Mouse (Mus musculus) testis, adult 2 months (tissue): Measurements from ENCODE around the gene Sart1. TPM values are rescaled to one million over a fixed set of nuclear protein-coding genes. Genes with fewer than 3 reads are reported as not detected.

Experiments
- H3K27ac ChIP-seq: fragments of 200-500 bp; 2 replicates; pipeline ENCODE4 v1.5.1; 2012; ENCODE audit warnings: low read depth, low read length; ENCODE audit not compliant: control insufficient read depth, insufficient read depth
- H3K27me3 ChIP-seq: fragments of 200-500 bp; 2 replicates; pipeline ENCODE4 v1.6.1; 2012; ENCODE audit warnings: mild to moderate bottlenecking, low read length, moderate library complexity; ENCODE audit not compliant: control insufficient read depth, insufficient read depth
- H3K36me3 ChIP-seq: fragments of 200-500 bp; 2 replicates; pipeline ENCODE4 v1.6.1; 2012; ENCODE audit warnings: mild to moderate bottlenecking, low read length; ENCODE audit not compliant: control insufficient read depth, insufficient read depth
- H3K4me1 ChIP-seq: fragments of 200-500 bp; 2 replicates; pipeline ENCODE4 v1.6.1; 2012; ENCODE audit warnings: low read length; ENCODE audit not compliant: control insufficient read depth, insufficient read depth
- H3K4me3 ChIP-seq: fragments of 200-500 bp; 2 replicates; pipeline ENCODE4 v1.5.1; 2012; ENCODE audit warnings: low read depth, mild to moderate bottlenecking, low read length, moderate library complexity, mixed read lengths; ENCODE audit not compliant: control insufficient read depth
- CTCF ChIP-seq: fragments of 200-500 bp; IDR thresholded peaks from 2 replicates; pipeline ENCODE4 v1.5.1; 2012; ENCODE audit warnings: low read depth, mild to moderate bottlenecking, inconsistent platforms, low read length, moderate library complexity; ENCODE audit not compliant: control insufficient read depth, insufficient read depth, insufficient replicate concordance
- POLR2A ChIP-seq: fragments of 200-500 bp; IDR thresholded peaks from 2 replicates; pipeline ENCODE4 v1.6.1; 2012; ENCODE audit warnings: low read depth, mild to moderate bottlenecking, inconsistent platforms, low read length, moderate library complexity; ENCODE audit not compliant: control insufficient read depth
- polyA plus RNA-seq: library from polyadenylated mRNA; depleted of rRNA; stranded (reverse); fragments of >200 nt; gene quantifications from 2 replicates; pipeline ENCODE4 v1.2.3, GENCODE M21; 2012; rRNA removed

Sart1 gene
- polyA plus RNA-seq, 1 experiment, result 32.8 TPM

GRCm38 (mm10) chr19:5334741-5335140 is 53.8 kb downstream of the Sart1 start:
- peak overlapping the region; percentile 44 for H3K4me3 ChIP-seq
- no peak overlapping the region for H3K27ac ChIP-seq
- H3K27me3 ChIP-seq, result no peaks in the 10 kb centered on the region
- TF ChIP-seq POLR2A (no peak), CTCF (no peak)
- H3K36me3 ChIP-seq, result no peaks in the 10 kb centered on the region
- no peaks in the 10 kb centered on the region; the same call in 1 of the 2 replicates for H3K4me1 ChIP-seq

- TF ChIP-seq POLR2A (no peak), CTCF (no peak)
- peaks cover 6% of the 10 kb centered on the region for H3K4me1 ChIP-seq
- H3K36me3 ChIP-seq, result no peaks in the 10 kb centered on the region
- no peaks in the 10 kb centered on the region for H3K27me3 ChIP-seq
- H3K27ac ChIP-seq, result no peak overlapping the region
- H3K4me3 ChIP-seq, result no peak overlapping the region
Measured at GRCm38 (mm10) chr19:5327970-5328369, 60.5 kb downstream of the Sart1 start.

Other genes with a start within 250 kb of the Sart1 start
- gene Pacs1, start 115.6 kb downstream of the Sart1 start, polyA plus RNA-seq, result 163 and 169 TPM in 2 replicates
- gene Sf3b2, start 93.2 kb downstream of the Sart1 start, polyA plus RNA-seq, result 92.2 and 93.4 TPM in 2 replicates
- gene Gal3st3, start 90.4 kb downstream of the Sart1 start, polyA plus RNA-seq, result 2.2 and 2.4 TPM in 2 replicates
- 219 and 262 TPM in 2 replicates for gene Catsper1, start 53.0 kb downstream of the Sart1 start, polyA plus RNA-seq
- gene Cst6, start 39.1 kb downstream of the Sart1 start, polyA plus RNA-seq, result 0.85 and 1.5 TPM in 2 replicates
- 24.5 and 26.9 TPM in 2 replicates for gene Eif1ad, start 22.0 kb downstream of the Sart1 start, polyA plus RNA-seq
- gene Banf1, start 21.5 kb downstream of the Sart1 start, polyA plus RNA-seq, result 105 and 120 TPM in 2 replicates
- 353 and 423 TPM in 2 replicates for gene Tsga10ip, start 13.8 kb upstream of the Sart1 start, polyA plus RNA-seq
- 290 and 345 TPM in 2 replicates for gene Drap1, start 36.3 kb upstream of the Sart1 start, polyA plus RNA-seq
- 82.3 and 88.1 TPM in 2 replicates for gene AI837181, start 36.4 kb upstream of the Sart1 start, polyA plus RNA-seq
- 3.2 TPM in 2 replicates for gene Fosl1, start 58.8 kb upstream of the Sart1 start, polyA plus RNA-seq
- gene Ccdc85b, start 69.2 kb upstream of the Sart1 start, polyA plus RNA-seq, result 0.65 and 0.89 TPM in 2 replicates
- gene Fibp, start 71.9 kb upstream of the Sart1 start, polyA plus RNA-seq, result 70.0 and 71.3 TPM in 2 replicates
- gene Ctsw, start 79.8 kb upstream of the Sart1 start, polyA plus RNA-seq, result 0.14 TPM in 1 of 2 replicates, not detected in the other
- 17.3 and 17.6 TPM in 2 replicates for gene Efemp2, start 85.3 kb upstream of the Sart1 start, polyA plus RNA-seq
- gene Mus81, start 99.7 kb upstream of the Sart1 start, polyA plus RNA-seq, result 55.3 and 69.7 TPM in 2 replicates
- 225 and 243 TPM in 2 replicates for gene Cfl1, start 101.8 kb upstream of the Sart1 start, polyA plus RNA-seq
- 289 and 311 TPM in 2 replicates for gene 1700020D05Rik, start 115.1 kb upstream of the Sart1 start, polyA plus RNA-seq
- 11.0 and 12.7 TPM in 2 replicates for gene Snx32, start 121.8 kb upstream of the Sart1 start, polyA plus RNA-seq
- gene Ovol1, start 171.9 kb upstream of the Sart1 start, polyA plus RNA-seq, result 8.5 and 10.1 TPM in 2 replicates
- 15.4 and 16.7 TPM in 2 replicates for gene Ap5b1, start 179.3 kb upstream of the Sart1 start, polyA plus RNA-seq
- 27.3 and 36.7 TPM in 2 replicates for gene Rnaseh2c, start 213.2 kb upstream of the Sart1 start, polyA plus RNA-seq
- gene Kat5, start 221.5 kb upstream of the Sart1 start, polyA plus RNA-seq, result 108 and 120 TPM in 2 replicates
- 42.5 and 44.5 TPM in 2 replicates for gene Rela, start 248.8 kb upstream of the Sart1 start, polyA plus RNA-seq